Mouse (Mus musculus) lung, postnatal 36 days (tissue): Measurements from ENCODE around the gene Canx.

Source experiments
- DNase-seq: peaks from one replicate; pipeline ENCODE4 v3.0.0; 2022; ENCODE audit warnings: mixed read lengths

Gene Canx

DNA sequence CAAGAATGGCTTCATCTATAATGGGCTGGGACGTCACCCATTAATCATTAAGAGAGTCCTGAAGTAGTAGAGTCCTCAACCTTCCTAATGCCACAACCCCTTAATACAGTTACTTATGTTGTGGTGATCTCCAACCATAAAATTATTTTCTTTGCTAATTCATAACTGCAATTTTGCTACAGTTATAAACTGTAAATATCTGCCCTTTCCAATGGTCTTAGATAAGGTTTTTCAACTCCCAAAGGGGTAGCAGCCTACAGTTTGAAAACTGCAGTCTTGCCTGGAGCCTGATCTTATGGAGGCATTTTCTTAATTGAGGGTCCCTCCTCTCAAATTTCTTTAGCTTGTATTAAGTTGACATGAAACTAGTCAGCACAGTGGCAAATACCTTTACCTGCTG lies 3.9 kb upstream of the Canx start:
- no peak for DNase-seq

DNA sequence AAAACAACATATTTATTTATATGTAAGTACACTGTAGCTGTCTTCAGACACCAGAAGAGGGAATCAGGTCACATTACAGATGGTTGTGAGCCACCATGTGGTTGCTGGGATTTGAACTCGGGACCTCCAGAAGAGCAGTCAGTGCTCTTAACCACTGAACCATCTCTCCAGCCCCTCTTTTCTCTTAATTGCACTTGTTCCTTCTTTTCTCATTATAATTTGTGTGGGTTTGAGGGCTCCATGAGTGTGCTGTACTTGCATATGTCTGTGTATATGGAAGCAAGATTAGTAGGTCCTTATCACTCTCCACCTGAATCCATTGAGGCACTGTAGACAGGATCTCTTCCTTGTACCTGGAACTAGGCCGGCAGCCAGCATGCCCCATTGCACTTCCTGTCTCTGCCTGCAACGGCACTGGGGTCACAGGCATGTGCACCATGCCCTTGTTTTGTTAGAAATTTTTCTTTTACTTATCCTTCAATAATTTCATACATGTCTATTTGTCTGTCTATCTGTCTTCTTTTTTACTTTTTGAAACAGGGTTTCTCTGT lies 2.7 kb upstream of the Canx start:
- no peak for DNase-seq

DNA sequence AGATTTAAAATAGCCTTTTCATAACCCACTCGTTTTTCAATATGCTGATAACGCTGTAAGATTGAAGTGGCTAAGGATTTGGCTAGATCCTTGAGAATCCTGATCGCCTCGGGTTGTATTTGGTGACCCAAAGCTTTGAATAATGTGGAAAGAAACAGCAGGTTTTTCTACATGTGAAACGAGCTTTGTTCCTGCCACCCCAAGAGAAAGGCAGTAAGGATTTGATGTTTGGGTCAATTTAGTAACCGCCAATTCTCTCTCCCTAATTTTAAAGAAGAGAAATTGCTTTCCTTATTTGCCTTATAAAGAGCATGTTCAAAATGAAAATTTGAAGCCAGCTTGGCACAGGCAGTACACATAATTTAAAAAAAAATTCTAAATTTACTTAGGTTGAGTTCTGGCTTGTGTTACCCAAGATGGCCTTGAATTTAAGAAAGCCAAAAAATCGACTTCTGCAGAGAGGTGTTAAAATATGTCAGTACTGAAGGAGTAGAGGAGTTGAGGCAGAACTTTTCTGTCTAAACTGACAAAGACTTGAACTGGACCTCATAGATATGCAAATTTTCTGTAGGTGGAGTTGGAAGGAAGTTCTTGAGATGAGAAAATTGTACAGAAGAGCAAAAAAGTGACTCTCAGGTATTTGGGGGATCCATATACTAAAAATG lies 961 bp upstream of the Canx start:
- DNase-seq, result no peak

DNA sequence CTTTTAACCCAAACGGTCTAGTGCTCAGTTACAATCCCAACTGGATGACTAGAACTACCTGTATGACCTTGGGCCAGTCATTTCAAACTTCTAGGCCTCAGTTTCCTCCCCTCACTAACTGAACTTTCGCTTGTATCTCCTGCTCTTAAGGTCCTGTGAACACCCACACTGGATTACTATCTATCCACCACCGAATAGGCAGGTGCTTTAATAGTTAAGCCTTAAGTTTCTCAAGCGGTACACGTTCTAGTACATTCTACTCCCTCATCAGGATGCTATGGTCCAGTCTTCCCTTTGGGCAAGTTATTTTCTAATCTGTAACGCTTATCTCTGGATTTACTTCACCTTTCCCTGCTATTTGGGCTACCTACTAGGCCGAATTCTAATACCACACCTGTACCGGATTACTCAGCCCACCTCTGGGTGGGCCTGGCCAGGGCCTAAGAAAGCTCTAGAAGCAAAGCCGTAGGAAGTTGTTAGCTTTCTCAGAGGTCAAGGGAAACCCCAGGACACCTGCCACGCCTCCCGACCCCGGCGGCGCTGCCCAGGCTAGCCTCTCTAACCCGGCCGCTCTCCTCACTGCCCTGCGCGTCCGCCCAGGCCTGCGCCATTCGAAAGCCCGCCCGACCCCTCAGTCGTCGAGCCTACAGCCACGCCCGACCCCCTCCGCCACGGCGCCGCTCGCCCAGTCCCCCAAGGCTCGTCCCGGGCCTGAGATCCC lies 562 bp downstream of the Canx start:
- DNase-seq, result peak; percentile 42

DNA sequence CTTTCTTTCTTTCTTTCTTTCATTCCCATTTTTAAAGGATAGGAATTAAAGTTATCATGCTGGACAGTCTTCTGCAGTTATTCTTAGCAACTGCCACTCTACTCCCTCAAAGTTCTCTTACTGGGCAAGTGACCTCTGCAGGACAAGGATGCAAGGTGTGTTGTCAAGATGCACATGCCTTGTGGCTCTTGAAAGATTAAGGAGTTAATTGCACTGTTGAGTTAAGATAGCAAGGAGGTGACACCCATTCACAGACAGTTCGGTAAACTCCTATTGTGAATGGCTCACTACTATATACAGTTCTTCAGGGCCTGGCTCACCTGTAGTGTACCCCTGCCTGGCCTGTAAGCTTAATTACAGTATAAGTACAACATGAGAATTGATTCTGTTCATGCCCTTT lies 1.6 kb downstream of the Canx start:
- no peak for DNase-seq

DNA sequence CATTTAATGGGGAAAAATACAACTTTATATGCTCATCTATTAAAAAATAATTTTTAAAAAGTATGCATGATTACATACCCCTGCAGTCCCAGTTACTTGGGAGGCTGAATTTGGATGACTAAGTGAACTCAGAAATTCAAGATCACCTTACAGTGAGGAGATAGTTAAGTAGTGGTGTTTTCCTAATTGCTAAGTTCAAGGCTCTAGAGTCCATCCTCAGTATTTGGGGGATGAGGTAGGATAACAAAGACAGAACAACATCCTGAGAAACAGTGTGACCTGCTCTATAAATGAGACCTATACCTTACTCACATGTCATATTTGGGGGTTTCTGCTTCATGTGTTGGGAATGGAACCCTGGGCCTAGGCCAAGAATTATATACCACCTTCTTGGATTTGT lies 3.1 kb downstream of the Canx start:
- no peak for DNase-seq

DNA sequence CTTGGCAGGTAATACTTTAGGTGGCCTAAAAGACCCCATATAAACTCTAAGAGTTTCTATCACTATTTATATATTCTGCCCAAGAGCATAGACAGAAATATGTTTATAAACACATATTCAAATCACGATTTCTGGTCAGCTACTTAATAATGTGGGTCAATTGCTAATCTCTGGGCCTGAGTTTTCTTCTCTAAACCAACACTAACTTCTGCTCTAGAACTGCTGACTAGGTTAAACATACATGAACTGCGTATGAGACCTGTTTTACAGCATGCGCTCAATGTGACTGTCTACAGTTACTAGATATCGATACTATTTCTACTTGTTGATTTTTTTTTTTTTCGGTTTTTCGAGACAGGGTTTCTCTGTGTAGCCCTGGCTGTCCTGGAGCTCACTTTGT lies 4.2 kb downstream of the Canx start:
- DNase-seq, result no peak

DNA sequence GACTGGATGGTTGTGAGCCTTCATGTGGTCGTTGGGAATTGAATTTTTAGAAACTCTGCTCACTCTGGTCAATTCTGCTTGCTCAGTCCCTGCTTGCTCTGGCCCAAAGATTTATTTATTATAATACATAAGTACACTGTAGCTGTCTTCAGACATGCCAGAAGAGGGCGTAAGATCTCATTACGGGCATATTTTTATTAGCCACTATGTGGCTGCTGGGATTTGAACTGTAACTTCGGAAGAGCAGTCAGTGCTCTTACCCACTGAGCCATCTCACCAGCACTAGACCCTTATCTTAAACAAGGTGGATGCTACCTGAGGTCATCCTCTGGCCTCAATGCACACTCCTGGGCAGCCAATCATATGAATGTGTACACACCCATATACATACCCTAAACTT lies 6.1 kb downstream of the Canx start:
- DNase-seq, result peak; percentile 5

DNA sequence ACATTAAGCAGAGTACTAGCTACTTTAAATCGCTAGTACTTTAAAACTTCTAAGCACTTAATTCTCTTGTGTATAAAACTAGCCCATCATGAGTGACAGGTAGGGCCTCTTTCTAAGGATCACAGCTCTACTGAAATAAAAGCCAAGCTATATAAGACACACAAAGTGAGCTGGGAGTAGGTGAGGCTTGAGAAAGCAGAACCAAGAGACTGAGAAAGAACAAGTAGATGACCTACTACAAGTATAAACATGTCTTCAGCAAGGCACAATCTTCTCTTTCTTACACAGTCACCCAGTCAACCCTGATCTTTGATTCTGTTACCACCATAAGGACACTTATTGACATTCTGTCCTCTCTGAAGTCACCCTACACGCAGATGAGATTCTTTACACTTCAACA lies 12.7 kb downstream of the Canx start:
- no peak for DNase-seq

DNA sequence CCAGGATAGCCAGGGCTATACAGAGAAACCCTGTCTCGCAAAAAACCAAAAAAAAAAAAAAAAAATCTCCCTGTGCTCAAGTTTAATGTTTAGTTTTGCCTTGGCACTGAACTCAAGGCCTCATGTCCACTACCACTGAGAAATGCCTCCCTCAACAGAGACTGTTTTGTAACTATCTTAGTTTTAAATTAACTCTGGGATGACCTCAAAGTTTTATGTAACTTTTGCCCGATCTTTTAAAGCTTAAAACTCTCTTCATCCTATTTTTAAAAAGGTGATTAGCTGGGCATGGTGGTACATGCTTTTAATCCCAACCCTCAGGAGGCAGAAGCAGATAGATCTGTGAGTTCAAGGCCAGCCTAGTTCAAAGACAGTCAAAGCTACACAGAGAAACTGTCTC lies 22.1 kb downstream of the Canx start:
- no peak for DNase-seq

DNA sequence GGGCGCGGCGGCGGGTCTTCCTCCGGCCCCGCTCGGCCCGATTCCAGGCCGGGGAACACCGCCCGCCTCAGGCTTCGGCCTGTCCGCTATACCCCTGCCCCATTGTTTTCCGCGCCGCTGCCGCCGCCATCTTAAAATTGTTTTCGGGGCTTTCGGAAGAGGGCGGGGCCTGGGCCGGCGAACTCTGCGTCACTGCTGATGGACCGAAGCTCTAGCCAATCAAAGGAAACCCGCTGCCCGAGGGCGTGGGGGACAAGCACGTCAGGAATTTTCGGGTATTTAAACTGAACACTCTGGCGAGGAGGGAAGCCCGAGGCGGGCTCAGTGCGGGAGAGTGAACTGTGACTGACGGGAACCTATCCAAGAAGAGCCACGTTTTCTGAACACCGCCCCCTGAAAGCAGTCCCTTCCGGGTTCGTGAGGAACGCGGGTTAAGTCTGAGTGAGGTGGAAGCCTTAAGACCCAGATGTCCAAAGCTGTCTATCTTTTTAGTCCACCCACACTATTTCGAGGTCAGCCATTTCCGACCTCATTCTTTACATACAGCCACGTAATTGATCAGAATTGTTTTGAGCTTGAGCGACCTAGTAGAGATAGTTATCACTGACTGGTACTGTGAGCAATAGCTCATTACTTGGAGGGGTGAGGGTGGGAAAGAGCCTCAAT lies 33.1 kb downstream of the Canx start, which contains the start of gene Maml1:
Gene Maml1 (minus strand): TSS at position 122 of the 666 bp plus-strand sequence.
- peak; percentile 98 for DNase-seq

DNA sequence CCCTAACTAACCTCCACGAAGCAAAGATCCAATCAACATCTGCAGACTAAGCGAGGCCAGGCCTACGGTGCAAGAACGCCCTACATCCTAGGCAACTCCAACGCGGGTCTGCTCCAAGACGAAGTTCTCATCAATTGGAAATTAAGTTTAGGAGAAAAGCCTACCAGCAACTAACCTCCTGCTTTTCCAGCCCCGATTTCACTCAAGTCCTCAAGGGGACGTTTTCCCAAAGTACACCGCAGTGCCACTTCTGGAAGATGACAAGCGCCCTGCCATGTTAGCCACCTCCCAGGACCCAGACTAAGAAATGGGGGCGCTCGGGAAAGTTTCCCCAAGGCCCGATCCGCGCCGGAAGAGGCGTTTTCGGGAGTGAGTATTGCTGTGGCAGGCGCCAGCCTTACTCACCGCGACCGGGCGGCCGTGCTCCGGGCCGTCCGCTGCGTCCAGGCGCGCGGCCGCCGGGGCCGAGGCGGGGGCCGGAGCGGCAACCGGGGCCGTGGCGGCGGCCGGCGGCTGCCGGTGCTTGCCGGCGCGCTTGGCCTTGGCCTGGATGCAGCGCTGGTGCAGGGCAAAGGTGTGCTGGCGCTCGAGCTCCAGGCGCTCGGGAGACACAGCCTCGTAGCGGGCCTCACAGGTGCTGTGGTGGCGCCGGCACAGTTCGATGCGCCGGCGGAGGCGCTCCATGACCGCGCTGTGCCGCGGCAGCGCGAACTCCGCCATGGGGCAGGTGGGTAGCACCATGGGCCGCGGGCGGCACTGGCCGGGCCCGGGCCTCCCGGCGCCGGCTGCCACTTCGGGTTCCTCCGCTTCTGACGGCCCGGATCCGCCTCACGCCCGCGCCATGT lies 33.9 kb downstream of the Canx start:
- DNase-seq, result peak; percentile 60

DNA sequence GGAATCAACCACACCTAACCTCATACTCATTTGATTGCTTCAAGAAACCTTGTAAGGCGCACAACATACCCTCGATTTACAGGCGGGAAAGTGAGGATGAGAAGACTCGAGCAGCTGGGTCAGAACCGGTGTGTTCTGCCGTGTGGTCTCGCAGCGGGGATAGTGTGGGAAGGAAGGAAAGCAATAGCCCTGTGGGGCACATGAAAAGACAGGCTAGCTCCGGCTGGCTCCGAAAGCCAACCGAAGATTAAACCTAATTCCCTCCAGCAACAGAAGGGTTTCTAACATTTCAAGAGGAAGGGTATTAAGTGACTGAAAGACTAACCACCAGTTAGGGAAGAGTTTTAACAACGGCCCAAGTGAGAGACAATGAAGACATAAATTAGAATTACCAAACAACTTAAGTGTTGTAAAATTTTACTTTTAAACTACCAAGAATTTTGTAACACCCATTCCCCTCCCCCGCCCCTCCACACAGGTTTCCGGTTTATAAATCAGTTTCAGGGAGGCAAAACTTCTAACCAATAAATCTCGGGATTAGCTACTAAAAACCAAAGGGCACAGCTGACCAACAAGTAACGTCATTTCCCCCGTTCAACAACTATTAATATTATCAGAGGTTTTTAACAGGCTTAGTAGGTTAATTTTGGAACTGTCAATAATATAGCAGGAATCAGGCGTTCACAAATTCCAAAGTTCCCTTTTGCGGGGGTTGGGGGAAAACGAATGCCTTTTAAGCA lies 34.8 kb downstream of the Canx start:
- DNase-seq, result peak; percentile 40

DNA sequence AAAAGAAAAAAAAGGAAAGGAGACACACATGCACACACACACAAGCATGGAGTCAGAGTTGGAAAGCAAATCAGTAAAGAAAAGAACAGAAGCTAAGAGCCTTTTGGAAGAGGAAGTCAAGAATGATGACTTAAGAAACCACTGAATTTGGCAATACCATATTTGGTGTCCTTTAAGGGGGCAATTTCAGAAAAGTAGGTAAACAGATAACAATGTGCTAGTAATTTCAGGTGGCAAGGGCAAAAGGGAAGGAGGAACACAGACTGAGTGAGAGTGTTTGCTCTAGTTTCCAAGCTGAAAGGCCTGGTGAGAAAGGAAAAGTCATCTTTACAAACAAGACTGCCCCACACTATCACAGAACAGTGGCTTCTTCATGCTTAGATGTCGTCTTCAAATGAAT lies 39.0 kb downstream of the Canx start:
- DNase-seq, result no peak

DNA sequence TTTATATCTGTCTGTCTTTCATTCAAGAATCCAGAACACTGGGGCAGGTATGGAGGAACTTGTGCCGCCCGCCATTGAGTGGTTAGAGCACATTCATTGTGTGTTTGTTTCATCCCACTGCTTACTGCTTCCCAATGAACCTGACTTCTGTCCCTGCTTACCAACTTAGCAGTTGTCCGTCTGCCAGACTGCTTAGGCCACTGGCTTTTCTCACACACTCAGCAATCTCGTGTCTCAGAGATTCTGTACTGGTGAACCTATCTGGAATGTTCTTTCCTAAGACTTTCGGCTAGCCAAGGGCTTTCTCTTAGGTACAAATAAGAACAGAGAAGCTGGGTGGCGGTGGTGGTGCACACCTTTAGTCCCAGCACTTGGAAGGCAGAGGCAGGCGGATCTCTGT lies 39.8 kb downstream of the Canx start:
- no peak for DNase-seq

DNA sequence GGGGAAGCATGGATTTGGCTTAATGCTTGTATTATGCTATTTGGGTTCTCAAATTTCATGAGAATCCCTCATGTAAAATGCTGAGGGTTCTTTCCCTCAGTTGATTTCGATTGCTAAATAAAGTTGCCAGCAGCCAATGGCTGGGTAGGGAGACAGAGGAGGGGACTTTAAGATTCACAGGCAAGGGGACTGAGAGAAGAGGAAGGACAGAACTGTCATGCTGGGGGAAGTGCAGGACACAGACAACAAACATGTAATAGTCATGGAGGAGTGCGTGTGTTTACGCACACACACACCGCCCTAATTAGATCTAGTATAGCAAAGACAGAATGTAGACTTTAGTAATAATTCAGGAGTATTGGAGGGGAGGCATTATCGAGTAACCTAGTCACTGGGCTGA lies 40.2 kb downstream of the Canx start:
- DNase-seq, result no peak

DNA sequence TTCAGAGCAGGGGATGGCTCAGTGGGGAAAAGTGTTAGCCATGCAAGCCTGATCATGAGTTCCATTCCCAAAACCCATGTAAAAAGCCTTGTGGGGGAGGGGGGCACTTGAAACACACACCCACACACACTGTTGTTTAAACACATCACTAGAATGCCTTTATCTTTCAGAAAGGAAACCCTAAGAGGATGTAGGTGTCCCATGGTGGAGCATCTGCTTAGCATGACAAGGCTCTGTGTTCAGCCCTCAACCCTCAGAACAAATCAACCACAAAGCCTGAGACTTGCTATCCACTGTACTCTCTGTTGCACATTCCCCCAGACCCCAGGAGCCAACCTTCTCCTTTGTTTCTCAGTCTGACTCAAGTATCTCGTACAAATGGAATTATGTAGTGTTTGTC lies 45.4 kb downstream of the Canx start:
- no peak for DNase-seq

DNA sequence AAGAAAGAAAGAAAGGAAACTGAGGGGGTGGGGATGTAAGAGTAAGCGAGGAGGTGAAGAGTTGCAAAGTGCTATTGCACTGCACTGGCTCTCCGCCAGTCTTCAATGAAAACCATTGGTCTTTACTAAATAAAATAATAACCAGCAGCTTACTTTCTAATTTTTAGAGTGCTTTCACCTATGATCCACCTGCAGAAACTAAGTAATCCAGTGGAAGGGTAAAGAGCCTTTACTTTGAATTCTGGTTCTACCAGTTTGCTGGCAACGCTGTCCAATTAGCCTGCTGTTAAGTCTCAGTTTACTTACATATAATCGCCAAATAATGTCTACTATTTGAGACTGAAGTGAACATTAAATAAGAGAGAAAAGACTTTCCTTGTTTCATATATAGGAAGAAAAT lies 46.5 kb downstream of the Canx start:
- DNase-seq, result peak; percentile 22

DNA sequence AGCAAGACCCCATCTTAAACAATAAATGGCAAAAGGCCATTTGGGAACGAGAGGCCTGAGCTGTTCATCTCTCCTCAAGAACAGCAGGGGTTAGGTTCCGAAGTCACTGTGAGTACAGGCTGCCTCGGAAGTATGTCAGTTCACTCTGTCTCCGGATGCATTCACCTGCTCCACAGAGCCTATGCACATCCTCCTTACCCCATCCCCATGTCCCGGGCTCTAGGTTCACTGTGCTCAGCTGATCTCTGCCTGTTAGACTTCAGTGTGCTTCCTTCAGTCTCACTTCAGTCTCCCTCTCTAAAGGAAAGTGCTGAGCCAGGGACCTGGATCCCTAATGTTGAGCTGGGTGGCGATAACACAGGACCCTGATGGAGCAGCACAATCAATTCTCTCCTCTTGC lies 47.8 kb downstream of the Canx start:
- no peak for DNase-seq

DNA sequence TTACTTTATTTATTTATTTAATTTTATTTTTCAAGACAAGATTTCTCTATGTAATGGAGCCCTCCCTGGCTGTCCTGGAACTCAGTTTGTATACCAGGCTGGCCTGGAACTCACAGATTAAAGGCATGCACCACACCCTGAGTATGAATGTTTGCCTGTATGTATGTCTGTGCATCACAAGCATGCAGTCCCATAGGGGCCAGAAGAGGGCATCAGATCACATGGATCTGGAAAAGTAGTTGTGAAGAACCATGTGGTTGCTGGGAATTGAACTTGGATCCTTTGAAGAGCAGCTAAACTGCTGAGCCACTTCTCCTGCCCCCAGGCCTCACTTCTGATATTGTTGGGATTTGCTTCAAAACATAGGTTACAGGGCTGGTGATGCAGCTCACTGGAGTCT lies 48.4 kb downstream of the Canx start:
- DNase-seq, result no peak

DNA sequence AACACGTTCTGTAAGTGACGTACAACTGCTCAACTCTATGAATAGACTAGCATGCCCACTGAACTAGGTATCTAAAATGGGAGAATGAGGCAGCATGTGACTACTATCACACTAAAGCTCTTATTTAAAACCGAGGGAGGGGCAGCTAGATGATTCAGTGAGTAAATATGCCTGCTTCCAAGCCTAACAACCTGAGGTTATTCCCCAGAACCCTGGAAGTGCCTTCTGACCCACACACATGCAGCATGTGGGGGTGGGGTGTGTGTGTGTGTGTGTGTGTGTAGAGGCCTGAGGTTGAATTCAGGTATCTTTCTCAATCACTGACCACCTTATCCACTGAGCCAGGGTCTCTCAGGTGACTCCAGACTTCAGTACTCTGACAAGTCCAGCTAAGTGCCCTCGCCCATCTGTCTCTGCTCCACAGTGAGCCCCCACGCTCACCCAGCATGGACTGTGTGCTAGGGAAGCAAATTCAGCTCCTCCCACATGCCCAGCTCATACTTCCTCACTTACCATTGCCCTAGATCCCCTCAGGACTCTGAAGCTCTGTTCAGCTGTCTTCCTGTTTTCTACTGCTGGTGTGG lies 49.8 kb downstream of the Canx start:
- peak; percentile 49 for DNase-seq

DNA sequence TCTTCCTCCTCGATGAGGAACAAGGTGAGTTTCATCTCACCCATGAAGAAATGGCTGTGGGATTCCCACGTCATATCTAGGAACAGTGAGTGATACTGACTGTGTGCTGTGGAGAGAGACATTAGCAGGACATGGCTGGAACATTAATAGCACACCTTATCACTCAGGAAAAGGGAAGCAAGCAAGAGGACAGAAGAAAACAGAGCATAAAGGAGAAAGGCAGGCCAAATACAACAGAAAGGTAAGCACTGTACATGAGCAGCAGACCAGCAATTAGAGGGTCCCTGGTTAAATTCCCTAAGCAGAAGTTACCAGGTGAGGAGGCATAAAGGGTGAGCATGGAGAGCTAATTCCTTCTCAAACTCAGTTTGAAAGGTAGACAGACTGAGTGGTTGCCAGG lies 50.4 kb downstream of the Canx start:
- no peak for DNase-seq
